Mouse (Mus musculus) common myeloid progenitor, adult 5-6 weeks (primary cell): ENCODE results near the gene Ewsr1. TPM values are rescaled to one million over a fixed set of nuclear protein-coding genes. Genes with fewer than 3 reads are reported as not detected.

Experiments used
- ATAC-seq: replicated peaks from 2 replicates; pipeline ENCODE4 v1.8.0; 2016; ENCODE audit warnings: low read depth, mild to moderate bottlenecking, moderate TSS enrichment, inconsistent platforms; ENCODE audit not compliant: poor library complexity, severe bottlenecking
- total RNA-seq: library from RNA; stranded (forward); fragments of 200-1000, 187-1606 nt; gene quantifications from 2 replicates; pipeline ENCODE4 v1.2.3, GENCODE M21; 2017

The Ewsr1 gene
- total RNA-seq, 1 experiment from 2014 or later: 659 TPM

DNA sequence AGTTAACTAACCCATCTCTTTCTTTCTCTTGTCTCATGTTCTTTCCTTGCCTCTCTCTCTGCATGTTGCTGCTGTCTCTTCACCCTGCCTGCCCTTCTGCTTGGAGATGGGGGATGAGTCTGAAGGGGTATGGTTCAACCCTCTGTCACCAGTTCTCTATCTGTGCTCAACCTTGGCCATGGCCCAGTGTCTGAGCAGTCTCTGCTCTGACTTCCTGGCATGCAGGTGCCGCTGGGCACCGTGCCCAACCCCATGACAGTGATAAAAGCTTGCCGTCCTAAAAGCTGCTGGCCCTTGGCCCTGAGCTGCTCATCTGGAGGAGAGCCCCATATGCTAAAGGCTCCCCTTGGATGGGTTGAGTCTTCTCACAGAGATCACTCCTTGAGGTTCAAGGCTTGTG is 65.9 kb downstream of the Ewsr1 start:
- ATAC-seq: peak; percentile 40; the same call in 1 of the 2 replicates

DNA sequence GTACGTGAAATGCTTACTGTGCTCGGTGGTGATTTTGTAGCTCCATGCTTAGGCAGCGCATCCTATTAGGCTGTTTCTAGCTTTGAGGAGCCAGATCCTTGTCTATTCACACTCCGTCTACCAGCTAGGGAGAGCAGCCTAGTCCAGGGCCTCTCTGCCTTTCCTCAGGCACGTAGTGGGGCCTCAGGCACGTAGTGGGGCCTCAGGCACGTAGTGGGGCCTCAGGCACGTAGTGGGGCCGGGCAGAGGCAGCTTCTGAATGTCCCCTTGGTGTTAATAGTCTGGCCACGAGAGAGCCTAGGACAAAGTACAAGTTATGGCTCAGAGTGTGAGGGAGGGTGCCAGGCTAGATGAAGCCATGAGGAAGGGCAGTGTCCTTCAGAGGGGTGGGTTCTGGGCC is 66.4 kb downstream of the Ewsr1 start:
- ATAC-seq: no peak

DNA sequence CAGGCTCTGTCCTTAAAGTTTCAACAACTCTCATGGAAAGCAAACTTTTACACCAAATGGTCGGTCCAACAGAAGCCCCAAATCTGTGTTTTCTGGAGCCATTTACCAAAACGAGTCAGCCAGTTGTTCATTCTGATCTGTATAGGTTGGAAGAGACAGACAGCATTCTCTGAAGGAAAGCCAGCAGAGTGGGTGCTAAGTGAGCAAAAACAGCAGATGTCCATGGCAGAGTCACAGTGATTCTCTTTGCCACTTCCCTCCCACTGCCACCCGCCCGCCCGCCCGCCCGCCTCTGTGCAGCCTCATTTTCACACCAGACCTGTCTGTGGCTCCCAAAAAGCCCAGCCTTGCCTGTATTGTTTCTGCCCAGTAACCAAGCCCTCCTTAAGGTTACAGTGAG is 70.8 kb downstream of the Ewsr1 start:
- ATAC-seq: no peak

DNA sequence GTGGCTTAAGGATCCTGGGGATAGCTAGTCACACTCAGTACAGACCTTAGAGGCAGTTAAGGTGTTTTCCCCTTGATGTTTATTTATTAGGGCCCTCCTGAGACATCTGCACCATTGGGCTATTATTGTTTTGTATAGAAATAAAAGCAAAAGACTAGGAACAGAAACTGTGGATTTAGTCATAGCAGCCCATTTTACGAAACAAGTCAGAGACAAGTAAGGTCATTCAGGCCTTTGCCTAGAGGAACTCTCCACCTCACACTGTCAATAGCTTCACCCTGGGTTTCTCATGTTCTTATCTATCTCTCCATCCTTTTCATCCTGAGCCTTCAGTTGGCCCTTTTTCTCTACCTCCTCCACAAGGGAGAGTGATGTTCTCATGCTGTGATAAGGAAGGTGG is 74.0 kb downstream of the Ewsr1 start:
- ATAC-seq: no peak

Other genes starting within 250 kb of the Ewsr1 start
- 72.8 and 88.8 TPM in 2 replicates for gene Nf2, start 249.7 kb downstream of the Ewsr1 start, total RNA-seq
- gene Nipsnap1, start 225.3 kb downstream of the Ewsr1 start, total RNA-seq: 18.0 and 18.3 TPM in 2 replicates
- gene Thoc5, start 203.9 kb downstream of the Ewsr1 start, total RNA-seq: 54.0 and 58.7 TPM in 2 replicates
- 12.6 and 16.7 TPM in 2 replicates for gene Nefh, start 151.2 kb downstream of the Ewsr1 start, total RNA-seq
- gene Ap1b1, start 112.4 kb downstream of the Ewsr1 start, total RNA-seq: 69.1 and 72.2 TPM in 2 replicates
- gene Rasl10a, start 41.1 kb downstream of the Ewsr1 start, total RNA-seq: not detected in 2 replicates
- gene Gas2l1, start 33.9 kb downstream of the Ewsr1 start, total RNA-seq: 1.3 TPM in 1 of 2 replicates, not detected in the other
- 17.7 and 24.4 TPM in 2 replicates for gene Rhbdd3, start 340 bp downstream of the Ewsr1 start, total RNA-seq
- gene Emid1, start 53.0 kb upstream of the Ewsr1 start, total RNA-seq: 11.0 and 20.0 TPM in 2 replicates
- 1.3 and 2.8 TPM in 2 replicates for gene Kremen1, start 162.3 kb upstream of the Ewsr1 start, total RNA-seq